Mouse (Mus musculus) frontal cortex, postnatal 25 days (tissue): Measurements from ENCODE around the gene Trove2.
A peak's percentile ranks its signal among the peaks of the same experiment; 100 is the strongest.
"Not testable (repeated sequence)": the region's sequence is repeated elsewhere in the genome, so short reads cannot be mapped to it uniquely, and the experiment has no call there.

ENCODE experiments used
- DNase-seq, 2 experiments: peaks; one replicate each; pipeline ENCODE4 v3.0.0; 2022; ENCODE audit warnings: low spot score in 2 of 2

Gene Trove2

DNA sequence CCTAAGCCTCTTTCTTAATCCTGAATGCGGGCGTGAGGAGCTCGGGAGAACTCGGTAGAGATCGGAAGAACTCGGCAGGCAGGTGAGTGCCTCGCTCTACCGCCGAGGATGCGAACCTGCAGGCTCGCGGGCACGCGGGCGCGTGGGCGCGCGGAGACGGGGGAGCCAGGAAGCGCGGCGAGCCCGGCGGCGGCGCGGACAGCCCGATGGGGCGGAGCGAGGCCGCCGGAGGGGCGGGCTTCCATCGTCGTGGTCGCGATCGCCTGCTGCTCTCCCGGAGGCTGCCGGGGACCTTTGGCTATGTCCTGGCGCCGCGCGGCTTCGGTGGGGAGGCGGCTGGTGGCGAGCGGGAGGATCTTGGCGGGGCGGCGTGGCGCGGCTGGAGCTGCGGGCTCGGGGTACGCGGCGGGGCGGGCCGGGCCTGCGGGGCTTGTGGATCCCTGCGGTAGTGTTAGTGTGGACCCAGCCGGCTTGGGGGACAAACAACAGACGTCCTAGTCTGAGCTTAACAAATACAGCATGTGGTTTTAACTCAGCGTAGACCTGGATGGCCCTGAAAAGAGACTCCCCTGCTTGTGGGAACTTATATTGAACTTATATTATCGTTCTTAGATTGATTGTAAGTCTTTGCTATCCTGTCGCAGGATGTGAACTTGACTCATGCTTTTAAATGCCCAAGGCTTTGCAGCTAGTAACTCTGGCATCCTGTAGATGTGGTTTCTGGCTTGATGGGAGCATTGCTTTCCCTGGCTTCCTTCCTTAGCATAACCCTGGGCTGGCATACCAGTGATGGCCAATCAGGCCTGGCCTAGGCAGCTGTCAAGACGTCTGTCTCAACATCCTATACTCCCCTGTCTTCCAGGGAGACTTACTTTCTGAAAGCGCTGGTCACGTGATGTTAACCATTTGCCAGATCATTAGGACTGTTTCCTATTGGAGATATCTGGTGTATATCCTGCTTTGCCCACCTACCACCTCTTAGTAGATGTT, 37.2 kb downstream of the Trove2 start:
- DNase-seq = peak; percentile 79 to 85

DNA sequence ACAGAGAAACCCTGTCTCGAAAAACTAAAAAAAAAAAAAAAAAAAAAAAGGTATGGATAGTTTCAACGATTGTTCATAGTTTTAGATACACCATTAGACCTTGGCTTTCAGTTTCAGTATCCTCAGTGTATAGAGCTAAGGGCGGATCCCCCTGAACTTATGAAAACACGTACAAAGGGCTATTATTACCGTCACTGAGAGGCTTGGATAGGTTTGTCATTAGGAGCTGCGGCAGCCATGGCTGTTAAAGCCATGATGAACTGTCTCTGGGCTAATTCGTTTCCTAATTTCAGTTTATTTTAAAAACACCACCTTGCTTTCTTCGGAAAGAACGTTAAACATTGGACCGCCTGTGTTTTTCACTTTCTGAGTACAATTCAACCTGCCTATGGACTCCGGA, 38.1 kb downstream of the Trove2 start:
- DNase-seq = no peak

DNA sequence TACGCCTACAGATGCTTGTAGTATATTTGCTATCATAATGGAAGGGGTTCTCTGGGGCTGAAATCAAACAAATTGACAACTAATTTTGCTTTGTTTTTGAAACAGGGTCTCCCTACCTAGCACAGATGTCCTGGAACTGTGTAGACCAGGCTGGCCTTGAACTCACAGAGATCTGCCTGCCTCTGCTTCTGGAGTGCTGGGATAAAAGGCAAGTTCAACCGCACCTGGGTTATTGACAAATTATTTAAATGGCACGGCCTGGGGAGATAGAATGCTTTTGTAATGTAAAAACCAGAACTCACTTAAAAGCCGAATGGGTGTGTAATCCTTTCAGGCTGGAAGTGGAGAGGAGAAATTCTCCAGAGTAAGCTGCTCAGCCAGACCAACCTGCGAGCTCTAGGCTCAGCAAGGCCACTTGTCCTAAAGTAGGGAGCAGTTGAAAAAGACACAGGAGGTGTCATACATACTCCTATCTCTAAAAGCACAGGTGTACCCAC, 42.9 kb downstream of the Trove2 start:
- no peak for DNase-seq

DNA sequence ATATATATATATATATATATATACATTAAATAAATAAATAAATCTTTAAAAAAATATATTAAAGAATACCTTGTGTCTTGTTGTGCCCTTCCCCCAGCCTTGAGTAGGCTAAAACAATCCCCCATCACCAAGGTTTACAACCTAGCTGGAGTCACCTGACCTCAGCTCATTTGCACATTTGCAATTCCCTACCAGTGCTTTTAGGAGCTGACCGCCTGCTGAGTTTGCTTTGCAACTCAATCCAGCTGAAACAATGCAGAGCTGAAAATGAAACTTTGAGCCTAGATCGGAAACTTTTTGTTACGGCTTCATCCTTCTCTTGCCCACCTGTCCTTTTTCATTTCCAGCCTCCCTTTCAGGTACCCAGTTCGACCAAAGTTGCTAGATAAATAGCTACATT, 45.2 kb downstream of the Trove2 start:
- DNase-seq = no peak

DNA sequence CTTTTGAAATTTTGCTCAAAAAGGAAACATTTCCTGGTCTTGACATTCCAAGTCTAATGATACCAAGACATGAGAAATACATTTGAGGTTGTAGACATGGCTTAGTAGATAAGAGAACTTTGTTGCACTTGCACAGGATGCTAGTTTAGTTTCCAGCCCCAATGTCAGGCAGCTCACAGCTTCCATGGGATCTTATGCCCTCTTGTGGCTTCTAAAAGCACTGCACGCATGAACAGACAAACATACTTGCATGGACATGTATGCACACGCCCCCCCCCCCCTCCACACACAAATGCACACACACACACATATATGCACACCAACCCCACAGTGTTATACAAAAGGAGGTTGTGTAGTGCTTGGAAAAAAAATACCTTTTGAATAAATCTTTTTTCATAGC, 46.0 kb downstream of the Trove2 start:
- no peak for DNase-seq

DNA sequence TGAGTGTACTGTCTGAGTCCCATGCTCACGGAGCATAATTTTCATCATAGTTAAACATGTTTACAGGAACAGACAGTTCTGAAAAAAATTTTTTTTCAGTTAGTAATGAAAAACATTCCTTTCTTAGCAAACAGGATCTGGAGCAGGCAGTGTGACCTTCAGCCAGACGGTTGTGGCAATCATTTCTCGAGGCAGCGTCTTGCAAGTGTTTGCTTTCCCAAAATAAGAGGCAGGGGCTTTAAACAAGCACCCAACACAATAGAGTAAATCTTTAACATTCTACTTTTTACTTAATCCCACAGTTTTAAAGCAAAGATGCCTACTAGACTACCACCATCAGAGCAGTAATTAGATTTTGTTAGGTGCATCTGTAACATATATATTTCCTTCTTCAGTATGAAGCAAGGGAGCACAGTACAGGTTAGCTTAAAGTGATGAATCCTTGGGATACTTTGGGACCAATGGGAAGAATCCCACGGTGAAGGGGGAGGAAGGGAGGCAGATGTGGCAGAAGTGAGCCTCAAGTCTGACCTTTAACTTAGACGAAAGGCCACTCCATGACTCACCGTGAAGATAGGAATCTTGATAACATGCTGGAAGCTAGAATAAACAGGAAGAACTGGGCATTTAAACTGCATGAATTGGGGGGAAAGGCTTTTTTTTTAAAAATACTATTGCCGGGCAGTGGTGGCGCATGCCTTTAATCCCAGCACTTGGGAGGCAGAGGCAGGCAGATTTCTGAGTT, 49.0 kb downstream of the Trove2 start:
- no peak for DNase-seq

DNA sequence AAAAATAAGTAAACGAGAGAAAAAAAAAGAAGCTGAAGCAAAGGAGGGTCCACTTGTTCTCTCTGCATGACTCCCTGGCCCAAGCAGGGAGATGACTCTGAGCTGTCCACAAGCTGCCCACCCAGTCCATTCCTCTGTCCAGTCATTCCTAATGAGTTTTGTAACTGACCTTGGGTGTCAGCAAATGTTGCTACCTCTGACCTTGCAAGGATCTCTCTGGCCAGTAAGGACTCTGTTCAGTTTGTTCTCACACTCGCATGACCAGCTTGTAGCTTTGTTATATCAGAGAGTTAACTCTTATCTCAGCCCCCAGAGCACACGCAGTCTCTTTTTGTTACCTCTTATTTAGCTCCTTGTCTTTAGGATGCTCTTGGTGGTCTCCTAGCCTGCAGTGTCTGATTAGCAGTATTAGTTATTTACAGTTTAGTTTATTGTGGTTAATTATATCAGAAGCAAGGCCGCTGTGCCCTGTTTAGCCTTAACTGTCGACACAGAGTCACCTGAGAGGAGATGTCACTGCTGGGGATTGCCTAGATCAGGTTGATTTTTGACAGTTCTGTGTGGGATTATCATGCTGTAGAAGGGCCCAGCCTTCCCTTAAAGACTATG, 52.3 kb downstream of the Trove2 start:
- DNase-seq = no peak

DNA sequence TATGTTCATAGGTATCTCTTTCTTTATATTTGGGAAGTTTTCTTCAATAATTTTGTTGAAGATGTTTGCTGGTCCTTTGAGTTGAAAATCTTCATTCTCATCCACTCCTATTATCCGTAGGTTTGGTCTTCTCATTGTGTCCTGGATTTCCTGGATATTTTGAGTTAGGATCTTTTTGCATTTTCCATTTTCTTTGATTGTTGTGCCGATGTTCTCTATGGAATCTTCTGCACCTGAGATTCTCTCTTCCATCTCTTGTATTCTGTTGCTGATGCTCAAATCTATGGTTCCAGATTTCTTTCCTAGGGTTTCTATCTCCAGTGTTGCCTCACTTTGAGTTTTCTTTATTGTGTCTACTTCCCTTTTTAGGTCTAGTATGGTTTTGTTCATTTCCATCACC, 60.8 kb downstream of the Trove2 start, which contains the start of gene Glrx2:
Glrx2 (plus strand) TSS at position 301 of the 400 bp plus-strand sequence.
- DNase-seq = not testable (repeated sequence)

DNA sequence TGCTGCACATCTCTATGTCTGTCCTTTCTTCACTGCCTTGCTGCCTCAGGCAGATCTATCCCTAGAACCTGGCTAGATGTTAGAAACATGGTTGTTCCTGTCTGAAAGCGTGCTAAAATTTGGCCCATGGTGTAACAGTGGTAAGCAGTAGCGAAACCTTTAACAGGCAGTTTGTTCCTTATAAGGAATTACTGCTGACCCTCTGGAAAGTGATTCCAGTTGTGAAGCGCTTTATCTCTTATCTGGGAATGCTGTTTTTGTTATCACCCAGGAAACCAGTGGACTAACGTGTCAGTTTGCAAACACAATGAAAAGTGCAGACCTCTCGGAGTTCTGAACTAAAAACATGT, 66.3 kb downstream of the Trove2 start:
- DNase-seq = no peak

DNA sequence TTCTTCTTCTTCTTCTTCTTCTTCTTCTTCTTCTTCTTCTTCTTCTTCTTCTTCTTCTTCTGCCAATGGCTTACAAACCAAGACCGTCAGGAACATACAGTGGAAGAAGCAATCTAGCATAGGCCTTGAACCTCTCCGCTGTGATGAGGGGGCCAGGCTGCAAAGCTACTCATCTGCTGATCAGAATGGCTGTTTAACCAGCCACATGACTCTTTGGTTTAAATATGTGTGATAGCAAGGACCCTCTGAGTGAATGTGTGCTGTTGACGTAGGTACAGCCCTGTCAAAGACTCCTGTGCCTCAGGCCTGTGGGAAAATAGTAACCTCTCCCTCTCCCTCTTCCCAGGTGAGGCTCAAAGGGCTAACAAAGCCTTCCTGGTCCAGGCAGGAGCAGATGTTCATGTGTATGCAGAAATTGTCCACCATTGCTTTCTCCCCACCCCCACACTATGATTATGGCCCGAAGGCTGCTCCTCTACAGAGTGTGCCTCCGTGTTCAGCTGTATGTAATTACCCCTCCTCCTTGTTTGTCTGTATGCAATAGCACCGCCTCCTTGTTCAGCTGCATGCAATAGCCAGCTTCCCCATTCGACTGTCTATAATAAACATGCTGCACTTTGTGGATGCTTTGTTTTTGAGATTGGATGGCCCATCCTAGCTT, 66.8 kb downstream of the Trove2 start:
- no peak for DNase-seq

DNA sequence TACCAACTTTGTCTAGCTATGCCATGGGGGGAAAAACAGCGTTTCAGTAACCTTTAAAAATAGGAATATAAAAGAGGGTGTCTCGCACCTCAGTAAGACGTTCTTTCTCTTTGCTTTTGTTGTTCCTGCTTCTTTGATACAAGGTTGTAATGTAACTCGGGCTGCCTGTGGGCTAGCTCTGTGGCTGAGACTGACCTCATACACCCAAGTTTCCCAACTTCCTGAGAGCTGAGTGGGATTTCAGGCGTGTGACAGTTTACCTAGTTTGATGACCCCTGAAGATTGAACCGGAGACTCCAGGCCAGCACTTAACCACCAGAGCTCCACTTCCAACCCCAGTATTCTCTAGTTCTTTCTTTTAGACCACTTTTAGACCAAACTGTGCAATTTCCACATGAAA, 68.5 kb downstream of the Trove2 start:
- DNase-seq = no peak

DNA sequence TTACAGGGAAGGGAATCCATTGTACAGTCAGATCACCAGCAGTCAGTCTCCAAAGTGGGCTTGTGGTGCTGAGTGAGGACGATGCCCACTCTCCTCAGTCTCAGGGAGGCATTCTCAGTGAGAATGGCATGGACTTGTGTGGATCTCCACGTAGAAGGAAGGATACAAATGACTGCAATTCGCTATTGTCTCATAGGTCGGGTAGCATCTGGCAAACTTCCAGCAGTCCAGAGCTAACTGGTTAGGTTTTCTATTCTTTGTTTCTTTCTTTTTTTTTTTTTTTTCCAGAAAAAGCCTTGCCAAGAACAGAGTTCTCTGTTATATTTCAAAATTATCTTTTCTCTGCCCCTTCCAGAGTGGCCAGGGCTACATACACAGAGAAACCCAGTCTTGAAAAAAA, 69.9 kb downstream of the Trove2 start:
- no peak for DNase-seq

DNA sequence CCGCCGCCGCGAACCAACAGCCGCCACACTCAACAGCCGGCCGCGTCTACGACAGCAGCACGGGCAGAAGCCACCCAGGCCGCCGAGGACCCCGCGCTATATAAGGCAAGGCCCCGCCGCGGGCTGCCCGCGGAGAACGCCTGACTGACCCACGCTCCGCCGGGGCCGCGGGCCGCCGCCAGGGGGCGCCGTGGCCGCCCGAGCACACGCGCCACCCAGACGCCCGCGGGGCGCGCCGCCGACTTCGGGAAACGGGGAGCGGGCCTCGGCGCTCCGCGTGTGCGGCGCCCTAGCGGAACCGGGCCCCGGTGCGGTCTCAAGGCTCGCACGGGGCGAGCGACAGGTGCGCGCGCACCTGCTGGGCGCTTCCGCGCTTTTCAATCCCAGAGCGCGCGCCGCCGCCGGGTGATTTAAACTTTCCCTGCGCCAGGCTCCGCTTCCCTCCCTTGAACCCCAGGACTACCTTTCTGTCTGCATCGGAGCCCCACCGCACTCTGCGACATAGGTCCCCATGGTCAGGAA, 74.1 kb downstream of the Trove2 start, which contains the start of gene Cdc73:
Cdc73 (minus strand) TSS at position 153 of the 522 bp plus-strand sequence.
- DNase-seq = peak; percentile 84 to 86

DNA sequence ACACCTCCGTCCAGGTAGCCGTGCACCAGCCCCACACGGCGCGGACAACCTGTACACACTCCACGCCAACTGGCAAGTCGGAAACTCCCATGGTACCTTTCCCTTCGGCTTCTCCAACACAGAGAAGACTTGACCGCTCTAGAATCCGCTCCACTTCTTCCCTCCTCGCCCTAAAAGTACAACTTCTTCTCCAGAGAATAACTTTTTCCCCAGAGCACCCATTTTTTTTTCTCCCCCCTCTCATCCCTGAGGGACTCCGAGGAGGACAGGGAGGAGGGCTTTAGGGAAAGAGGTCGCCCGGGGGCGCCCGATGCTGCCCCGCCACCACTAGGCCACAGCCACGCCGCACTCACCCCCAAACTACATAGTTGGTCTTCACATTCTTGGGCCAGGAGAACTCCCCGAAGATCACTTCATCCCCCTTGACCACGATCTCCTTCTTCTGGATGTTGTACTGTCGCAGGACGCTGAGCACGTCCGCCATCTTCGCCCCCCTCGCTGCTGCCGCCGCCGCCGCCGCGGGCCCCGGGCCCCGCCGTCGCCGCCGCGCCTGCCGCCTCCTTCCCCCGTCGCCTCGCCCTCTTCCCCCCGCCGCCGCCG, 74.6 kb downstream of the Trove2 start:
- peak in 1 of 2 experiments; percentile 35 for DNase-seq

DNA sequence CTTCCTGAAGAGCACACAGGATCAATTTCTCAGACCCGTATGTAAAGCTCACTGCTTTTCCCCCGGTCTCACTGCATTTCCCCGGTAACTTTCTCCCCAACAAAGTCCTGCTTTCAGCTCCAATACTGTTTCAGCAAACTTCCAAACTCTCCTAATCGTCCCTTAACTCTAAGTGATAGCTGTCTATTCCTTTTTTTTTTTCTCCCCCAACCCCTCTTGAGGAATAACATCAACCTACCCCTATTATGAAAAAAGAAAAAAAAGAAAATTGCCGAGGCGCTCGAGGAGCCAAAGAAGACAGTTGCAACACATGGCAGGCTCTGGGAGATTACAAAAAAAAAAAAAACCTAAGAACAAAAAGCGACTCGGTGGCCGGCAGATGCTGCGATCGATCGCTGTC, 75.1 kb downstream of the Trove2 start:
- DNase-seq = no peak
